Mouse (Mus musculus): ENCODE data around the gene Lhfpl2. TPM values are rescaled to one million over a fixed set of nuclear protein-coding genes. Genes with fewer than 3 reads are reported as not detected.

Lhfpl2 gene
- polyA plus RNA-seq, 1 experiment from 2014 or later: 18.2 TPM

DNA sequence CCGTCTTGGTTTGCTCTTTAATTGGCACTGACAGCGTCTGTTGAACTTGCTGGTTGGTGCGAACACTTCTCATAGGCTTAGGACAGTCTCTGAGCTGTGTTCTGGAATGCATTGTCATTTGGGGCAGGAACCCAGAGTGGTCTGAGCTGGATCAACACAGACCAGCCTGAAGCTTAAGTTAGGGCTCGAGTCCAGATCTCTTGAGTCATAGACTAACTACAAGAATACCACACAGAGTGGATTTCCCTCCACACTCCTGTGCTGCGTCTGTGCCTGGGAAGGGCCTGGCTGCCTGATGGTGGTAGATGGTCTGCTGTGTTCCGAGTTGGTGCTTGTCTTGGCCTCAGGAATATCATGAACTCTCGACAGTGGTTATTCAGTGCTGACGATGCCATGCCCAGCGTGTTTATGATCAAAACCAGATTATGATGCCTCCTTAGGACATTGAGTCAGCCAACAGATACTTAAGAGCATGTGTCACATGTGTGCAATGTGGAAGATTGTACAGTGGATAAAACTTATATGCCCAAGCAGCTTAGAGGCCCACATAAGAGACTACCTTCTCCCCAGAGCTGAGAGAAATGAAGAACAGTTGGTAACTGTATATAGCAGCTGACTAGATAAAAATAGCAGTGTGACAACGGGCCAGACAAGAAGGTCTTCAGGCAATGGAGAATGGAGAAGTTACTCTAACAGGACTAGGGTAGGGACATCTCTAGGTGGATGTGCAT, 127.3 kb downstream of the Lhfpl2 start:
- H3K27ac ChIP-seq (replicated peaks): no peak overlapping the region
- 91% methylated on average over 10 of the region's 10 CpGs for WGBS
- H3K27me3 ChIP-seq (replicated peaks): no peaks in the 10 kb centered on the region
- no peaks in the 10 kb centered on the region for H3K9me3 ChIP-seq (replicated peaks)
- ATAC-seq (ENCODE audit: low FRiP score): no peak
- no peak overlapping the region for H3K4me2 ChIP-seq
- H3K4me3 ChIP-seq (replicated peaks): no peak overlapping the region
- H3K4me1 ChIP-seq: peaks cover 14% of the 10 kb centered on the region
- H3K9ac ChIP-seq (replicated peaks): no peak overlapping the region
- H3K36me3 ChIP-seq: no peaks in the 10 kb centered on the region

DNA sequence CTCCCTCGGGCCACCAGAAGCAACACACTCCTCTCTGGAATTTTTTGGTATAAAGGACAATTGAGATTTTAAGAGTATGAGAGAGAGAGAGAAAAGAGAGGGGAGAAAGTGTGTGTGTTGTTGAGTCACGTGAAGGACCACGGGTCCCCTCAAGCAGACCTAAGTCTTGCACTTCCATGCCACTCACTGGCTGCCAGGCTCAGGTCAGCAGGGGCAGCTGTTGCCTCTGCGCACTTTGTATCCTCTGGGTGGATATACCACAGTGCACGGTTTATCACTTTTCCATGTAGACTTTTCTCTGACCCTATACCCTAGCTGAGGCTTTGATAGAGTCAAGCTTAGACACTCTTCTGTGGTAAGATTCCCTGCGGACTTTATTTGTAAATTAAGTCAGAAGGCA, 128.0 kb downstream of the Lhfpl2 start:
- no peak overlapping the region for H3K4me2 ChIP-seq

DNA sequence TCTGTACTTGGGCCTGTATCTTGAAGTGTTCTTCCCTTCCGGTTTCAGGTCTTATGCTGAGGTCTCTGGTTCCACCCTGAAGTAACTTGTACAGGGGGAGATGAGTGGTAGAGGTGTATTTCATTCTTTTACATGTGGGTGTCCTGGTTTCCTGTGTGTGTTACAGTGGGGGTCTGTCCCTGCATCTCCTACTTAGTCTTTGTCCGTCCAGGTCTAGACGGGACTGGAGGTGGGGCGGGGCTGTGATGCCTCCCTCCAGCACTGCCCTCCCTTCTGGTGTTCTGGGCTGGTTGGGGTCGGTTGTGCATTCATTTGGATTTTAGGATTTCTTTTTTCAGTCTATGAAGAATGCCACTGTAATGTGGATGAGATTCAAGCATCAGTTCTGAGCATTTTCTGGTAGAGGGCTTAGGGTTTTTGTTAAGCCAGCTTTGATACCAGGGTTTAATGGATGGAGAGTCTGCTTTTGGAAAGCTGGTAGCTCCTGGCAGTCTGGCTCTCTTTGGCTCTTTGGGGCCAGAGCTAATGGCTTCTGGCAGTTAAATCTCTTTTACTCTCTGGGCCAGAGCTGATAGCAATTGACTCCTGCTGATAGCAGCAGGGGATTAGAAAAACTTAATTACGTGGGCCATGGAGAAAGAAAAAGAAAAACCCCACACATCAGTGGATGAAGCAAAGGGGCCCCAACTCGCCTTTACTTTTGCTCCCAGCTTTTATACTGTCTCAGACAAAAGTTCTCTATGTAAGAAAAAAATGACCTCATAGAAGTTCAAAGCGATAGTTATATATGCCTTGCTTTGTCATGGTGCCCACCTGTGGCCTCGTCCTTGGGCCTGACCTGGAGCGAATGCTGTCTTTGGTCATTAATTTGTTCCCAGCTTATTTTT, 130.8 kb downstream of the Lhfpl2 start:
- 0 out of 2 replicates have a peak, but pooled peaks have one; percentile 29 for ATAC-seq (ENCODE audit: low FRiP score)
- H3K4me1 ChIP-seq: peaks cover 14% of the 10 kb centered on the region
- 0 out of 2 replicates have a peak, but pooled peaks cover 3% of the 10 kb centered on the region for H3K36me3 ChIP-seq
- no peak overlapping the region for H3K4me3 ChIP-seq (replicated peaks)
- H3K9ac ChIP-seq (replicated peaks): no peak overlapping the region
- no peaks in the 10 kb centered on the region for H3K9me3 ChIP-seq (replicated peaks)
- H3K27me3 ChIP-seq (replicated peaks): no peaks in the 10 kb centered on the region
- H3K27ac ChIP-seq (replicated peaks): no peak overlapping the region
- H3K4me2 ChIP-seq: no peak overlapping the region
- 31% methylated on average over 10 of the region's 10 CpGs for WGBS

More for the DNA sequence above, 128.0 kb downstream of the Lhfpl2 start:
- no peak for ATAC-seq (ENCODE audit: low FRiP score)
- Histone ChIP-seq H3K9ac (replicated peaks) (no peak overlapping the region), H3K27me3 (replicated peaks) (no peaks in the 10 kb centered on the region), H3K9me3 (replicated peaks) (no peaks in the 10 kb centered on the region), H3K27ac (replicated peaks) (no peak overlapping the region), H3K36me3 (no peaks in the 10 kb centered on the region), H3K4me3 (replicated peaks) (no peak overlapping the region), H3K4me1 (peaks cover 14% of the 10 kb centered on the region)
- WGBS: 90% methylated on average over 5 of the region's 6 CpGs

DNA sequence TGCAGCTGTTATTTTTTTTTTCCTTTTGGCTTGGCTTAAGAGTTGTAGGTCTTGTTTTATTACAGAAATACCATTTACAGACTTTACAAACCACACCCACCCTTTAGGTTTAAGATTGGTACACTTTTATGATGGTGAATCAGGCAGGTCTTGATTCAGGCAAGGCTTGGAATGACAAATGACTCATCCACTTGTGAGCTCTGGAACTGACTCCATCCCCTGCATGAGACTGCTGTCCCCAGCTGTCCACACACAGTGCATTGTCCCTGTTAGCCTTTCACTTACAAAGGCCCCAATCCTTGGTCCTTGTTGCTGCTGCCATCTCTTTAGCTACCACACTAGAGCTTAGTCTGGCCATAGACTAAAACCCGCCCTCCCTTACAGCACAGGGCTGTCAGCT, 132.8 kb downstream of the Lhfpl2 start:
- no peaks in the 10 kb centered on the region for H3K27me3 ChIP-seq (replicated peaks)
- H3K4me3 ChIP-seq (replicated peaks): no peak overlapping the region
- ATAC-seq (ENCODE audit: low FRiP score): no peak
- 88% methylated on average over 1 of the region's 1 CpGs for WGBS
- no peaks in the 10 kb centered on the region for H3K9me3 ChIP-seq (replicated peaks)
- no peak overlapping the region for H3K4me2 ChIP-seq
- no peak overlapping the region for H3K9ac ChIP-seq (replicated peaks)
- 0 out of 2 replicates have a peak, but pooled peaks cover 3% of the 10 kb centered on the region for H3K36me3 ChIP-seq
- H3K27ac ChIP-seq (replicated peaks): no peak overlapping the region
- peaks cover 14% of the 10 kb centered on the region for H3K4me1 ChIP-seq

DNA sequence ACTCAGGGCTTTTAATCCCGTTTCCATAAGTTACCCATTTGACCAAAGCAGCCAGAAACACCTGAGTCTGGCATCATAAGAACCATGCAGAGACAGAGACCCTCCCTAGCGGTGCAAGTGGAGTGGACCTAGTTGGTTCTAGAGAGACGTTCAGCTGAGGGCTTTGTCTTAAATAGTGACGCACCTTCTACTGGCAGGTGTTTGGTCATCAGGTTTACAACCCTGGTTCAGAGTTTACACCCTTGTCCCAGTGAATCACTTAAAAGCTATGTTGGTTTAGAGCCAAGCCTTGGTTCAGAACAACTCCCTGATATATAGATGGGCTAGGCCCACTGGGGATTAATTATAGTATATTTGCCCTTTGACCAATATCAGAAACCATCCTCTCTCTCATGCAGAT, 135.6 kb downstream of the Lhfpl2 start:
- Histone ChIP-seq H3K27ac (replicated peaks) (0 out of 2 replicates have a peak overlapping the region, but pooled peaks have one; percentile 2), H3K9me3 (replicated peaks) (no peaks in the 10 kb centered on the region), H3K4me2 (no peak overlapping the region), H3K4me1 (peaks cover 7% of the 10 kb centered on the region), H3K4me3 (replicated peaks) (no peak overlapping the region), H3K9ac (replicated peaks) (no peak overlapping the region), H3K27me3 (replicated peaks) (no peaks in the 10 kb centered on the region), H3K36me3 (peaks cover 3% of the 10 kb centered on the region; the same call in 1 of the 2 replicates)
- WGBS: 84% methylated on average over 4 of the region's 4 CpGs
- no peak for ATAC-seq (ENCODE audit: low FRiP score)

DNA sequence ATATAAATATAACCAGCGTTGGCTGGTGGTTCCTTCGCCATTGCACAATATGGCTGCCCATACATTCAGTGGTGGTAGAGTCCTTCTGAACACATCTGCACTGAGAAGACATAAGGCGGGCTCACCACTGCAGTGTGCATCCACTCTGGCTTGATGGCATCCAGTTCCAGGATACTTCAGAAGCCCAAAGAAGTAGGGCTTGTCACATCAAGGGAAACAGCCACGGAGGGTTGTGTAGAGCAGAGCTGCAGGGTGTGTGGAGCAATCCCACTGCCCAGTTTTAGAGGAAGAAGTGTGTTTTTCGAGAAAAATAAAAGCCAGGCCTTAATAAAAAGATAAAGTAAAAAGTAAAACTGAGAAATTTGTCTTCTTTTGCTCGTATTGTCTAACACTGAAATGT, 141.0 kb downstream of the Lhfpl2 start:
- Histone ChIP-seq H3K27me3 (replicated peaks) (no peaks in the 10 kb centered on the region), H3K9ac (replicated peaks) (no peak overlapping the region), H3K4me1 (no peaks in the 10 kb centered on the region), H3K36me3 (peaks cover 4% of the 10 kb centered on the region; the same call in 1 of the 2 replicates), H3K4me3 (replicated peaks) (no peak overlapping the region), H3K27ac (replicated peaks) (no peak overlapping the region), H3K4me2 (no peak overlapping the region), H3K9me3 (replicated peaks) (no peaks in the 10 kb centered on the region)
- WGBS: 90% methylated on average over 6 of the region's 6 CpGs
- ATAC-seq (ENCODE audit: low FRiP score): no peak

DNA sequence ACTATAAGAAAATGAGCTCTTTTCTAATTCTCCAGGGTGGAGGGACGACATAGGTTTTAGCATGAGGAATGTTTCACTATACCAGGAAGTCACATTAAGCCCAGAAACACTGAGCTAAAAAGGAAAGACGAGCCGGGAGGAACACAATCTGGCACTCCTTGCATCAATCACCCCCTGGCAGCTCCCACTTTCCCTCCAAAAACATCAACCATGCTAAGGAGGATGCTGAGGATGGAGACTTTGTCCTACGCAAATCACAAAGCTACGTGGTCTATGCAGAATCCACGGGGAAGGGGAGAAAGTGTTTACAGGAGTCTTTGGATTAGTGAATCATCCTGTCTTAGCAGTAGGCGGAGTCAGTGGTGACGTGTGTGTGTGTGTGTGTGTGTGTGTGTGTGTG, 142.2 kb downstream of the Lhfpl2 start:
- no peak overlapping the region for H3K4me3 ChIP-seq (replicated peaks)
- no peaks in the 10 kb centered on the region for H3K9me3 ChIP-seq (replicated peaks)
- no peaks in the 10 kb centered on the region for H3K4me1 ChIP-seq
- peaks cover 7% of the 10 kb centered on the region for H3K36me3 ChIP-seq
- H3K27me3 ChIP-seq (replicated peaks): no peaks in the 10 kb centered on the region
- ATAC-seq (ENCODE audit: low FRiP score): no peak
- no peak overlapping the region for H3K27ac ChIP-seq (replicated peaks)
- WGBS: 63% methylated on average over 8 of the region's 8 CpGs
- H3K4me2 ChIP-seq: no peak overlapping the region
- H3K9ac ChIP-seq (replicated peaks): no peak overlapping the region

DNA sequence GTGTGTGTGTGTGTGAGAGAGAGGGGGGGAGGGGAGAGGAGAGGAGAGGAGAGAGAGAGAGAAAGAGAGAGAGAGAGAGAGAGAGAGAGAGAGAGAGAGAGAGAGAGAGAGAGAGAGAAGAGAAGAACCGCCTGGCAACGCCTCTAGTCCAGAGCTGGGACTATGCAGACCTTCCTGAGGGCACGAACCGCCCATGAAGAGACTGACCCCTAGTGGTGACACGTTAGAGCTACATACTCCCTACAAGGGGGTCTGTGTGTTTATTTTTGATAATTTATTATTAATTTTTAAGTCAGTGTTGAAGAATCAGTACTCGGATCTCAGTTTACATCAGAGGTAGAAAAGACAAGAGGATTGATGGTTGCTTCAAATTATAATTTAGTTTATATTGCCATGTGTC, 147.6 kb downstream of the Lhfpl2 start:
- ATAC-seq (ENCODE audit: low FRiP score): peak; percentile 85; the same call in 1 of the 2 replicates
- WGBS: 11% methylated on average over 6 of the region's 6 CpGs
- Histone ChIP-seq H3K9ac (replicated peaks) (no peak overlapping the region), H3K4me3 (replicated peaks) (no peak overlapping the region), H3K27me3 (replicated peaks) (no peaks in the 10 kb centered on the region), H3K4me2 (no peak overlapping the region), H3K36me3 (peaks cover 21% of the 10 kb centered on the region), H3K27ac (replicated peaks) (no peak overlapping the region), H3K4me1 (no peaks in the 10 kb centered on the region), H3K9me3 (replicated peaks) (no peaks in the 10 kb centered on the region)

DNA sequence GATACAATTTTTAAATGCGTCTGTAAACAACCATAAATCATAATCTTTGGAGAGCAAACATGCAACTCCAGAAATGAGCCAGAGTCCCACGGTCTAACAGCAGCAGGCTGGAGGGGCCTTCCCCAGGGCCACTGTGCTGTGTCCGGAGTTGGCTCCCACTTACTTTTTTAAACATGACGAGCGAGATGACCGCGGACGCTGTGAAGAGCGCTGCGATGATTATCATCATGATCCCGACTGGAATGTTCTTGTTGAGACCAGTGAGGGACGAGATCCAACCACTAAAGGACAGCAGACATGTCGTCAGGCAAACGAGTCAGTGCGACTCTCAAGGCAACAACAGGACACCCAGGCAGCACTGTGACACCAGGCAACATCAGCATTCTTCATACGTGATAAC, 150.4 kb downstream of the Lhfpl2 start:
- Histone ChIP-seq H3K27ac (replicated peaks) (no peak overlapping the region), H3K27me3 (replicated peaks) (no peaks in the 10 kb centered on the region), H3K36me3 (peaks cover 17% of the 10 kb centered on the region), H3K4me1 (no peaks in the 10 kb centered on the region), H3K9me3 (replicated peaks) (no peaks in the 10 kb centered on the region), H3K4me3 (replicated peaks) (no peak overlapping the region), H3K9ac (replicated peaks) (no peak overlapping the region), H3K4me2 (no peak overlapping the region)
- ATAC-seq (ENCODE audit: low FRiP score): no peak
- 96% methylated on average over 16 of the region's 16 CpGs for WGBS

DNA sequence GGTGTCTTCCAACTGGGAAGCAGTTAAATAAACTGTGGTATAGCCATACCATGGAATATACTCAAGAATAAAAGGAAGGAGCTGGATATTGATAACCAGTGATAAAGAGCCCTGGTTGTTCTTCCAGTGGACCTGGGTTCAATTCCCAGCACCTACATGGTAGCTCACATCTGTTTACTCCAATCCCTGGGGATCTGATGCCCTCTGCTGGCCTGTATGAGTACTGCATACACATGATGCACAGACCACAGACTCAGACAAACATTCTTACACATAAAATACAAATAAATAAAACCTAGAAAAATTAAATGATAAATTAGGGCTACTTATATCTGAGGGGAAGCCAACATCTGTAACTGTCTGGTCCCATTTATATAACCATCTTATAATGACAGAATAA, 151.3 kb downstream of the Lhfpl2 start:
- ATAC-seq (ENCODE audit: low FRiP score): no peak

DNA sequence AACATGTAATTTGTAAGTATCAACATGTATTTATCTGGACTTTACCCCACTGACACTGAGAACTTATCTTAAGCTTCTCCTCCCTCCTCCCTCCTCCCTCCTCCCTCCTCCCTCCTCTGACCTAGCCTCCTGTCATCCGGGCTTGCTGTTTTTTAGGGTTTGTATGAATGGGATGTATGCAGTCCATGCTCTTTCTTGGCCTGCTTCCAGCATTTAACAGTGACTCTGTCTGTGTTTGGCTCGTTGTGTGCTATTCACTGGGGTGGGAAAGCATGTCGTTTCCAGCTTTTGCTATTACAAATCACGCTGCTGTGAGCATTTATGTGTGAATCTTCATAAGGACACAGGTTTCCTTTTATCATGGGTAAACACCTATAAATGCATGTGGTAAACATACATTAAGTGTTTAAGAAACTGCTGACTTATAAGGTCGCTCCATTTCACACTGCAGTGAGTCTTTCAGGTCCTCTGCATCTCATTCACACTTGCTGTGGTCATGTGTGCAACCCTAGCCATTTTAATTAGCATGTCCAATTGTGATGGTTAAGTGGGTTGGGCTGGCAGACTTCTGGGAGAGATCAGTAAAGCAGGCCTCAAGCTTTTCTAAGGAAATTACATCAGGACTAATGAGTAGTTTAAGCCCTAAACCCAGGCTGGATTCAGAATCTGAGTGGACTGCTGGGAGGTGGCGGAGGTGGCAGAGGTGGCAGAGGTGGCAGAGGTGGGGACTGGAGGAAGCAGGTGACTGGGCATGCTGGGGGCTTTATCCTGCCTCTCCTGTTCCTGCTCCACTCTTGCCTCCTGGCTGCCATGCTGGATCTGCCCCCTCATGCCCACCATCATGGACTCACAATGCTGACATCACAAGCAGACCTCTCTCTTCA, 153.9 kb downstream of the Lhfpl2 start:
- H3K4me1 ChIP-seq: no peaks in the 10 kb centered on the region
- no peak overlapping the region for H3K27ac ChIP-seq (replicated peaks)
- no peaks in the 10 kb centered on the region for H3K9me3 ChIP-seq (replicated peaks)
- no peak overlapping the region for H3K4me2 ChIP-seq
- H3K9ac ChIP-seq (replicated peaks): no peak overlapping the region
- H3K27me3 ChIP-seq (replicated peaks): no peaks in the 10 kb centered on the region
- no peak overlapping the region for H3K4me3 ChIP-seq (replicated peaks)
- WGBS: 34% methylated on average over 6 of the region's 6 CpGs
- ATAC-seq (ENCODE audit: low FRiP score): no peak
- peaks cover 17% of the 10 kb centered on the region for H3K36me3 ChIP-seq

More for the DNA sequence above, 151.3 kb downstream of the Lhfpl2 start:
- no peak overlapping the region for H3K27ac ChIP-seq (replicated peaks)
- peaks cover 15% of the 10 kb centered on the region for H3K36me3 ChIP-seq
- no peak overlapping the region for H3K9ac ChIP-seq (replicated peaks)
- H3K27me3 ChIP-seq (replicated peaks): no peaks in the 10 kb centered on the region
- H3K4me2 ChIP-seq: no peak overlapping the region
- H3K9me3 ChIP-seq (replicated peaks): no peaks in the 10 kb centered on the region
- H3K4me1 ChIP-seq: no peaks in the 10 kb centered on the region
- no peak overlapping the region for H3K4me3 ChIP-seq (replicated peaks)

Data from neural tube, embryonic 15.5 days (tissue).